Mouse (Mus musculus): ENCODE data around the gene Slc39a8.

The Slc39a8 gene

GRCm38 (mm10) chr3:135919305-135919704 lies 94.2 kb downstream of the Slc39a8 start:
- no peak for DNase-seq

GRCm38 (mm10) chr3:135926729-135927128 lies 101.7 kb downstream of the Slc39a8 start:
- peak in 1 of 2 experiments; percentile 5 for DNase-seq

GRCm38 (mm10) chr3:135928184-135928583 lies 103.1 kb downstream of the Slc39a8 start:
- peak in 1 of 2 experiments; percentile 5 for DNase-seq

GRCm38 (mm10) chr3:135937455-135937854 lies 112.4 kb downstream of the Slc39a8 start:
- DNase-seq = no peak

Data from kidney, postnatal 36 days (tissue).